Mouse (Mus musculus) midbrain, embryonic 15.5 days (tissue): ENCODE results near the gene Mrgprx2. TPM values are rescaled to one million over a fixed set of nuclear protein-coding genes. Genes with fewer than 3 reads are reported as not detected.
"Not testable (repeated sequence)": the region's sequence is repeated elsewhere in the genome, so short reads cannot be mapped to it uniquely, and the experiment has no call there.

ENCODE experiments used
- ATAC-seq: fragments of 200-750 bp; cut with Nextera tagmentation; replicated peaks from 2 replicates; pipeline ENCODE4 v1.8.0; 2017; ENCODE audit warnings: moderate TSS enrichment
- H3K27ac ChIP-seq: fragments of 300-500 bp; sonication (generic); 2 replicates; pipeline ENCODE4 v1.5.1; 2015; ENCODE audit warnings: mild to moderate bottlenecking, inconsistent platforms
- H3K27me3 ChIP-seq: fragments of 300-500 bp; sonication (generic); replicated peaks from 2 replicates; pipeline ENCODE4 v1.6.1; 2015; ENCODE audit warnings: inconsistent platforms
- H3K36me3 ChIP-seq: fragments of 300-500 bp; sonication (generic); replicated peaks from 2 replicates; pipeline ENCODE4 v1.6.1; 2015; ENCODE audit warnings: inconsistent platforms
- H3K4me1 ChIP-seq: fragments of 300-500 bp; sonication (generic); 2 replicates; pipeline ENCODE4 v1.6.1; 2015; ENCODE audit warnings: inconsistent platforms
- H3K4me2 ChIP-seq: fragments of 300-500 bp; sonication (generic); 2 replicates; pipeline ENCODE4 v1.6.1; 2015; ENCODE audit warnings: inconsistent platforms, mild to moderate bottlenecking, moderate library complexity
- H3K4me3 ChIP-seq: fragments of 300-500 bp; sonication (generic); 2 replicates; pipeline ENCODE4 v1.5.1; 2015; ENCODE audit warnings: mild to moderate bottlenecking, inconsistent platforms
- H3K9ac ChIP-seq: fragments of 300-500 bp; sonication (generic); 2 replicates; pipeline ENCODE4 v1.6.1; 2015; ENCODE audit warnings: mild to moderate bottlenecking, inconsistent platforms
- H3K9me3 ChIP-seq: fragments of 300-500 bp; sonication (generic); 2 replicates; pipeline ENCODE4 v1.6.1; 2016; ENCODE audit warnings: inconsistent platforms
- WGBS: fragments of 180-500 bp; shearing (Covaris S2); methylation state at CpG from one replicate; pipeline ENCODE4 v1.1.7; 2015; ENCODE audit warnings: mixed read lengths; 5-methylcytosine and 5-hydroxymethylcytosine counted together
- polyA plus RNA-seq: library from polyadenylated mRNA; unstranded; fragments of >200 nt; fragmentation: Nextera tagmentation; extraction: Ambion mirVana; gene quantifications from 2 replicates; pipeline ENCODE4 v1.2.1, GENCODE M21; 2015

Mrgprx2 gene
- polyA plus RNA-seq, result not detected in 2 replicates

- H3K36me3 ChIP-seq, result no peaks in the 10 kb centered on the region
- peaks cover 20% of the 10 kb centered on the region; the same call in 1 of the 2 replicates for H3K9me3 ChIP-seq
- no peaks in the 10 kb centered on the region for H3K4me1 ChIP-seq
- no peak within 1 kb of the TSS for H3K4me2 ChIP-seq
- no peaks in the 10 kb centered on the region for H3K27me3 ChIP-seq
- no peak within 1 kb of the TSS for H3K4me3 ChIP-seq
- ATAC-seq, result no peak
- H3K27ac ChIP-seq, result no peak within 1 kb of the TSS
- H3K9ac ChIP-seq, result no peak within 1 kb of the TSS
Observed at GRCm38 (mm10) chr7:48499221-48499620, at the start of gene Mrgprx2. Mrgprx2 (minus strand) TSS chr7:48499321.

DNA sequence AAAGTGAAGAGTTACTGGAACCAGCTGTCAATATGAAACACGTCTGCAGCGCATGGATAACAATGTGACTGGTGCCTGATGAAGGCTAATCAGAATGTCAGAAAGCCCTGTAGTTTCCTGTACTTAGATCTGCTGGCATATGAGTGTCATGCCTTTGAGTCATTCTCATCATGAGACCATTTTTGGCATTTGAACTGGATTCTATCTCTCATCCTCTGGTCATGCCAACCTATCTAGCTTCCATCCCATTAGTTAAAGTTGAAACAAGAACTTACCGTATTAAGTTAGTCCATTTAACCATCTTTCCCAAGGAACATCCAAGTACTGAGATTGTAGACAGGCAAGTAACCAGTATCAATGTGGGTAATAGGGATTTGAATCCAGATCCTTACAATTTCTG lies 42.9 kb downstream of the Mrgprx2 start, which contains the start of gene Mrgprb1:
Gene Mrgprb1 (minus strand): TSS at position 101 of the 400 bp plus-strand sequence.
- ATAC-seq, result no peak
- Histone ChIP-seq H3K36me3 (no peaks in the 10 kb centered on the region), H3K27me3 (no peaks in the 10 kb centered on the region), H3K27ac (no peak within 1 kb of the TSS), H3K4me3 (no peak within 1 kb of the TSS), H3K9ac (no peak within 1 kb of the TSS), H3K9me3 (peaks cover 20% of the 10 kb centered on the region), H3K4me1 (no peaks in the 10 kb centered on the region), H3K4me2 (no peak within 1 kb of the TSS)
- WGBS, result 83% methylated on average over 3 of the region's 3 CpGs

- ATAC-seq, result no peak
- H3K4me1 ChIP-seq, result no peaks in the 10 kb centered on the region
- no peak overlapping the region for H3K27ac ChIP-seq
- no peaks in the 10 kb centered on the region for H3K27me3 ChIP-seq
- H3K9me3 ChIP-seq, result peaks cover 7% of the 10 kb centered on the region
- H3K9ac ChIP-seq, result no peak overlapping the region
- H3K4me3 ChIP-seq, result no peak overlapping the region
- H3K36me3 ChIP-seq, result no peaks in the 10 kb centered on the region
- WGBS, result 49% methylated on average over 3 of the region's 3 CpGs
- H3K4me2 ChIP-seq, result no peak overlapping the region
Observed at GRCm38 (mm10) chr7:48436581-48436980, 62.5 kb downstream of the Mrgprx2 start.

- H3K27me3 ChIP-seq, ATAC-seq, H3K4me2 ChIP-seq, H3K36me3 ChIP-seq, H3K9ac ChIP-seq, H3K27ac ChIP-seq, H3K9me3 ChIP-seq, H3K4me1 ChIP-seq, H3K4me3 ChIP-seq: not testable (repeated sequence)
- 82% methylated on average over 3 of the region's 3 CpGs for WGBS
Observed at GRCm38 (mm10) chr7:48435936-48436335, 63.2 kb downstream of the Mrgprx2 start.

Other genes with a start within 250 kb of the Mrgprx2 start
- gene Mrgprb8, start 110.8 kb downstream of the Mrgprx2 start, polyA plus RNA-seq, result not detected in 2 replicates
- gene Mrgprb1, start 43.0 kb downstream of the Mrgprx2 start, polyA plus RNA-seq, result not detected in 2 replicates
- gene Mrgprb2, start 58.8 kb upstream of the Mrgprx2 start, polyA plus RNA-seq, result not detected in 2 replicates
- gene Mrgprb3, start 144.5 kb upstream of the Mrgprx2 start, polyA plus RNA-seq, result not detected in 2 replicates